Mouse (Mus musculus): ENCODE measurements around the gene Atoh1. TPM values are rescaled to one million over a fixed set of nuclear protein-coding genes. Genes with fewer than 3 reads are reported as not detected.

The Atoh1 gene
- total and polyA plus RNA-seq, 2 experiments from 2014 or later: 2.7 TPM; not detected in 1

DNA sequence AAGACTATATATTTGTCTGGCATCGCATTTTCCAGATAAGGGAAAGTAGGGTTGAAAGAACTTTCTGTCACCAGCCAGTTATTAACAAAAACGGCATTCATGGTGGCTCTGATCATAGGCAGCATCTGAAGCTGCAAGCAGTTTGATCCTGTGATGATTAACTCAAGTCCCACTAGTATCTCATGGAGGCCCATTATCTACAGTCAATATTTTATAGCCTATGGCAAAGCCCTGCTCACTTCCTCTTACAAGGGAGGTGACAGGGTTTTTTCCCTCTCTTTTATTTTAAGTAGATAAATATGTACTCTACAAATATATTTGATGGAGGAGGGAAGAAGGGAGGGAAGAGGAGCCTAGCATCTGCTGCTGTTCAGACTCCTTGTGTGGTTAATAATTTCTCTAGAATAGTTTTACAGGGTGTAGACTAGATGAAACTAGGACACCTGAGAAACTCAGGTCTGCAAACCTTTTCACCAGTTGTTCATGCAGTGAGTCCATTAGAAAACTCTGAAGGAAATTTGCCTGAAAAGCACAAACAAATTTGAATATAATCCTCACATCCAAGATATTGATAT lies 14.1 kb downstream of the Atoh1 start:
- 80% methylated on average over 2 of the region's 2 CpGs for WGBS
- ATAC-seq (ENCODE audit: low FRiP score): no peak

DNA sequence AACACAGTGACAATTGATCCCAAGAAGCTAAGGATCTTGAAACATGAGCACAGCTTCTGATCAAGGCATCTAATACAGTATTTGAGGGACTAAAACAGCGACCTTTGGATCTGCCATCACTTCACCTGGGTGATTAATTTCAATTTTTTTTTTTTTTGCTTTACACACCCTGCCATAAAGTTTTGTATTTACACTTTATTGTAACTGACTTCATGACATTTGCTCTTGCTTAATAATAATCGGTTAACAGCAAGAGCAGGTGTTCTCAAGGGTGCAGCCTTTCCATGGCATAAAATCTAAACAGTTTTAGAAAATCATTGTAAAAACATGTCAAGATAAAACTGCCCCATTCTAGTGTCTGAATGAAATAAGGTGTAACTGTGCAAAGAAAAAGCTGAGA lies 25.6 kb downstream of the Atoh1 start:
- Histone ChIP-seq H3K4me2 (ENCODE audit: low read depth, low read length, poor library complexity, severe bottlenecking) (no peak overlapping the region), H3K4me1 (ENCODE audit: insufficient read depth, low read length) (no peaks in the 10 kb centered on the region), H3K27ac (ENCODE audit: low read depth, low read length) (no peak overlapping the region), H3K36me3 (ENCODE audit: insufficient read depth, low read length) (no peaks in the 10 kb centered on the region), H3K9ac (replicated peaks; ENCODE audit: low read length, poor library complexity, severe bottlenecking) (no peak overlapping the region), H3K4me3 (ENCODE audit: low read depth, low read length) (no peak overlapping the region), H3K27me3 (ENCODE audit: insufficient read depth, low read length) (no peaks in the 10 kb centered on the region), H3K9me3 (ENCODE audit: low read length) (no peaks in the 10 kb centered on the region)
- DNase-seq (ENCODE audit: low spot score) (no peak), ATAC-seq (ENCODE audit: low FRiP score) (no peak)
- WGBS: 79% methylated on average over 2 of the region's 2 CpGs
- no peak for TF ChIP-seq CTCF (IDR thresholded peaks at IDR 0.05)

More for the DNA sequence above, 14.1 kb downstream of the Atoh1 start:
- Histone ChIP-seq H3K4me3 (ENCODE audit: low read depth, low read length) (no peak overlapping the region), H3K9me3 (ENCODE audit: low read length) (no peaks in the 10 kb centered on the region), H3K36me3 (ENCODE audit: insufficient read depth, low read length) (no peaks in the 10 kb centered on the region), H3K4me1 (ENCODE audit: insufficient read depth, low read length) (no peaks in the 10 kb centered on the region), H3K27me3 (ENCODE audit: insufficient read depth, low read length) (no peaks in the 10 kb centered on the region), H3K4me2 (ENCODE audit: low read depth, low read length, poor library complexity, severe bottlenecking) (no peak overlapping the region), H3K27ac (ENCODE audit: low read depth, low read length) (no peak overlapping the region), H3K9ac (replicated peaks; ENCODE audit: low read length, poor library complexity, severe bottlenecking) (no peak overlapping the region)
- DNase-seq (ENCODE audit: low spot score): no peak
- no peak for TF ChIP-seq CTCF (IDR thresholded peaks at IDR 0.05)

DNA sequence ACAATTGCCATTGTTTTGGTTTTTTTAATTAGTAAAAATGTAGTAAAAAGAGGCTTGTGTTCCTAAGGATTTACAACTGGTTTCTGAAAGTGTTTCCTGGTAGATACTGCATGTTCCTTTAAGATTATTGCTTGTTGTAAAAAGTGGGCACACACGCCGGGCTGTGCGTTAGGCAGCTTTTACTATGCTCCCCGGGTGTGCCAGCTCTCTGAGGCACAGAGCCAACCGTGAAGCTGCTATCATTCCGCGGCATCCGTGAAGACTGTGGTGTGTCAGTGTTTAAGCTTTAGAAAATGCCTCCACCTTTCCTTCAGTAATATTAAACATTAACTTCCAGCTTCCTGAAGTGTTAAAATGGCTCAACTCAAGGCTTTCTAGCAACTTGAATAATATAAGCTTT lies 35.0 kb downstream of the Atoh1 start:
- 18% methylated on average over 8 of the region's 8 CpGs for WGBS
- no peak for ATAC-seq (ENCODE audit: low FRiP score)

DNA sequence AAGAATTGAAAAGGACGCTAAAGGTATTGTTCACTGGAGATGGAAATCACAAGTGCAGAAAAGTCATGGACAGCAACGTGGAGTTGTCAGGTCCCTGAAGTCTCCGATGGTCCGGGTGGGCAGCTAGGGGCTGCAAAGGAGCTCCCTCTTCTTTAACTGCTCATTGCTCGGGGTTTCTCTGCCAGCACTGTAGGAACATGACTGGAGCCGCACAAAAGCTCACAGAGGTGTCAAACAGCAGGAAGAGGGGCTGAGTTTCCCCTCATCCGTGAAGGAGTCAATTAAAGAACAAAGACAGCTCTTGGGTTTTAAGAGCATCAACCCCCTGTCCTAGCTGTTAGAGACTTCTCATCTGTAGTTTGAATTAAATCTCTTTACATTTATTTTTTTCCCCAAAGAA lies 44.5 kb downstream of the Atoh1 start:
- Histone ChIP-seq H3K27ac (ENCODE audit: low read depth, low read length) (no peak overlapping the region), H3K4me2 (ENCODE audit: low read depth, low read length, poor library complexity, severe bottlenecking) (no peak overlapping the region), H3K9ac (replicated peaks; ENCODE audit: low read length, poor library complexity, severe bottlenecking) (no peak overlapping the region), H3K4me1 (ENCODE audit: insufficient read depth, low read length) (no peaks in the 10 kb centered on the region), H3K4me3 (ENCODE audit: low read depth, low read length) (no peak overlapping the region), H3K36me3 (ENCODE audit: insufficient read depth, low read length) (no peaks in the 10 kb centered on the region), H3K27me3 (ENCODE audit: insufficient read depth, low read length) (0 out of 2 replicates have a peak, but pooled peaks cover 3% of the 10 kb centered on the region), H3K9me3 (ENCODE audit: low read length) (no peaks in the 10 kb centered on the region)
- no peak for TF ChIP-seq CTCF (IDR thresholded peaks at IDR 0.05)
- ATAC-seq (ENCODE audit: low FRiP score) (no peak), DNase-seq (ENCODE audit: low spot score) (peak; percentile 9)
- WGBS: 8% methylated on average over 7 of the region's 7 CpGs

More for the DNA sequence above, 35.0 kb downstream of the Atoh1 start:
- no peaks in the 10 kb centered on the region for H3K36me3 ChIP-seq (ENCODE audit: insufficient read depth, low read length)
- DNase-seq (ENCODE audit: low spot score): peak; percentile 17
- 0 out of 2 replicates have a peak overlapping the region, but pooled peaks have one; percentile 6 for H3K4me2 ChIP-seq (ENCODE audit: low read depth, low read length, poor library complexity, severe bottlenecking)
- no peak overlapping the region for H3K27ac ChIP-seq (ENCODE audit: low read depth, low read length)
- no peaks in the 10 kb centered on the region for H3K27me3 ChIP-seq (ENCODE audit: insufficient read depth, low read length)
- H3K9ac ChIP-seq (replicated peaks; ENCODE audit: low read length, poor library complexity, severe bottlenecking): no peak overlapping the region
- no peak overlapping the region for H3K4me3 ChIP-seq (ENCODE audit: low read depth, low read length)
- TF ChIP-seq CTCF (IDR thresholded peaks at IDR 0.05): no peak
- no peaks in the 10 kb centered on the region for H3K4me1 ChIP-seq (ENCODE audit: insufficient read depth, low read length)
- no peaks in the 10 kb centered on the region for H3K9me3 ChIP-seq (ENCODE audit: low read length)
